Mouse (Mus musculus) neural tube, embryonic 11.5 days (tissue): ENCODE results near the gene Kel. TPM values are rescaled to one million over a fixed set of nuclear protein-coding genes. Genes with fewer than 3 reads are reported as not detected.

Source experiments
- ATAC-seq: fragments of 200-750 bp; cut with Nextera tagmentation; 2 replicates; pipeline ENCODE4 v1.8.0; 2017; ENCODE audit warnings: moderate number of reproducible peaks, mild to moderate bottlenecking, moderate TSS enrichment, moderate library complexity; ENCODE audit not compliant: insufficient read depth, low FRiP score, low TSS enrichment
- DNase-seq: peaks from one replicate; pipeline ENCODE4 v3.0.0-alpha.2; 2015; ENCODE audit warnings: low spot score
- H3K27ac ChIP-seq: fragments of 300-500 bp; sonication (generic); 2 replicates; pipeline ENCODE4 v1.5.1; 2014; ENCODE audit warnings: low read depth, mild to moderate bottlenecking, low read length
- H3K27me3 ChIP-seq: fragments of 300-500 bp; sonication (generic); 2 replicates; pipeline ENCODE4 v1.6.1; 2014; ENCODE audit warnings: mild to moderate bottlenecking, low read length, mixed read lengths; ENCODE audit not compliant: control insufficient read depth, insufficient read depth
- H3K36me3 ChIP-seq: fragments of 300-500 bp; sonication (generic); 2 replicates; pipeline ENCODE4 v1.6.1; 2014; ENCODE audit warnings: mild to moderate bottlenecking, low read length, moderate library complexity, mixed read lengths; ENCODE audit not compliant: control insufficient read depth, insufficient read depth
- H3K4me1 ChIP-seq: fragments of 300-500 bp; sonication (generic); 2 replicates; pipeline ENCODE4 v1.6.1; 2014; ENCODE audit warnings: low read length, mixed read lengths; ENCODE audit not compliant: control insufficient read depth, insufficient read depth
- H3K4me2 ChIP-seq: fragments of 300-500 bp; sonication (generic); 2 replicates; pipeline ENCODE4 v1.6.1; 2014; ENCODE audit warnings: low read depth, mild to moderate bottlenecking, moderate library complexity
- H3K4me3 ChIP-seq: fragments of 300-500 bp; sonication (generic); 2 replicates; pipeline ENCODE4 v1.5.1; 2014; ENCODE audit warnings: low read depth, low read length
- H3K9ac ChIP-seq: fragments of 300-500 bp; sonication (generic); 2 replicates; pipeline ENCODE4 v1.6.1; 2014; ENCODE audit warnings: mild to moderate bottlenecking, low read length
- H3K9me3 ChIP-seq: fragments of 300-500 bp; sonication (generic); 2 replicates; pipeline ENCODE4 v1.6.1; 2016; ENCODE audit warnings: low read length; ENCODE audit not compliant: control insufficient read depth
- WGBS: fragments of 180-500 bp; shearing (Covaris S2); extraction: QIAGEN DNeasy Blood & Tissue Kit; methylation state at CpG from one replicate; pipeline ENCODE4 v1.1.7; 2014; 5-methylcytosine and 5-hydroxymethylcytosine counted together
- polyA plus RNA-seq: library from polyadenylated mRNA; unstranded; fragments of >200 nt; fragmentation: Nextera tagmentation; extraction: Ambion mirVana; gene quantifications from 2 replicates; pipeline ENCODE4 v1.2.1, GENCODE M21; 2014

The Kel gene
- polyA plus RNA-seq, 1 experiment from 2014 or later = 9.4 TPM

GRCm38 (mm10) chr6:41641173-41641866 lies 62.8 kb downstream of the Kel start:
- Histone ChIP-seq H3K4me2 (no peak overlapping the region), H3K27me3 (no peaks in the 10 kb centered on the region), H3K27ac (no peak overlapping the region), H3K9me3 (no peaks in the 10 kb centered on the region), H3K4me3 (no peak overlapping the region), H3K9ac (no peak overlapping the region), H3K4me1 (no peaks in the 10 kb centered on the region), H3K36me3 (no peaks in the 10 kb centered on the region)
- WGBS = 78% methylated on average over 6 of the region's 6 CpGs
- ATAC-seq (no peak), DNase-seq (no peak)

GRCm38 (mm10) chr6:41640449-41640848 lies 63.7 kb downstream of the Kel start:
- H3K4me2 ChIP-seq = no peak overlapping the region
- H3K27me3 ChIP-seq = no peaks in the 10 kb centered on the region
- ATAC-seq (no peak), DNase-seq (no peak)
- H3K4me1 ChIP-seq = no peaks in the 10 kb centered on the region
- H3K4me3 ChIP-seq = no peak overlapping the region
- 71% methylated on average over 3 of the region's 3 CpGs for WGBS
- H3K9ac ChIP-seq = no peak overlapping the region
- no peaks in the 10 kb centered on the region for H3K36me3 ChIP-seq
- H3K27ac ChIP-seq = no peak overlapping the region
- no peaks in the 10 kb centered on the region for H3K9me3 ChIP-seq

- 76% methylated on average over 6 of the region's 6 CpGs for WGBS
- ATAC-seq = no peak
- Histone ChIP-seq H3K27ac (no peak overlapping the region), H3K9ac (no peak overlapping the region), H3K27me3 (no peaks in the 10 kb centered on the region), H3K9me3 (no peaks in the 10 kb centered on the region), H3K4me3 (no peak overlapping the region), H3K4me2 (no peak overlapping the region), H3K4me1 (no peaks in the 10 kb centered on the region), H3K36me3 (no peaks in the 10 kb centered on the region)
- no peak for DNase-seq
These were observed 66.1 kb downstream of the Kel start for GRCm38 (mm10) chr6:41637927-41638506.

- H3K4me1 ChIP-seq = no peaks in the 10 kb centered on the region
- DNase-seq = no peak
- ATAC-seq = no peak
- H3K4me2 ChIP-seq = no peak overlapping the region
- H3K27me3 ChIP-seq = no peaks in the 10 kb centered on the region
- no peak overlapping the region for H3K27ac ChIP-seq
- no peak overlapping the region for H3K4me3 ChIP-seq
- 17% methylated on average over 1 of the region's 1 CpGs for WGBS
- H3K9me3 ChIP-seq = no peaks in the 10 kb centered on the region
- H3K9ac ChIP-seq = no peak overlapping the region
- H3K36me3 ChIP-seq = no peaks in the 10 kb centered on the region
These were observed 66.7 kb downstream of the Kel start for GRCm38 (mm10) chr6:41637393-41637792.

Other genes with a start within 250 kb of the Kel start
- gene Prss1, start 245.4 kb downstream of the Kel start, polyA plus RNA-seq = not detected in 2 replicates
- gene Prss2, start 182.6 kb downstream of the Kel start, polyA plus RNA-seq = not detected in 2 replicates
- gene Ephb6, start 98.9 kb downstream of the Kel start, polyA plus RNA-seq = 10.4 and 10.8 TPM in 2 replicates
- 0.31 and 0.37 TPM in 2 replicates for gene Trpv6, start 67.9 kb downstream of the Kel start, polyA plus RNA-seq
- gene Trpv5, start 23.6 kb downstream of the Kel start, polyA plus RNA-seq = not detected in 2 replicates
- not detected in 2 replicates for gene Llcfc1, start 19.9 kb downstream of the Kel start, polyA plus RNA-seq
- gene Olfr459, start 70.8 kb upstream of the Kel start, polyA plus RNA-seq = not detected in 2 replicates
- not detected in 2 replicates for gene Pip, start 143.2 kb upstream of the Kel start, polyA plus RNA-seq
- gene Sval2, start 148.7 kb upstream of the Kel start, polyA plus RNA-seq = not detected in 2 replicates
- not detected in 2 replicates for gene Sval1, start 247.3 kb upstream of the Kel start, polyA plus RNA-seq